Mouse (Mus musculus) layer of hippocampus, adult 9-10 months (tissue): ENCODE data around the gene Pemt.

Source experiments
- DNase-seq: peaks from one replicate; pipeline ENCODE4 v3.0.0; 2022; ENCODE audit warnings: low spot score

Gene Pemt

GRCm38 (mm10) chr11:60001231-60001980 is 44.9 kb downstream of the Pemt start:
- DNase-seq = no peak

- DNase-seq = no peak
Observed at GRCm38 (mm10) chr11:59994318-59994717, 52.0 kb downstream of the Pemt start.

GRCm38 (mm10) chr11:59991365-59991764 is 54.9 kb downstream of the Pemt start:
- no peak for DNase-seq

GRCm38 (mm10) chr11:59989406-59989805 is 56.9 kb downstream of the Pemt start:
- DNase-seq = no peak

- DNase-seq = no peak
Observed at GRCm38 (mm10) chr11:59977831-59978230, 68.5 kb downstream of the Pemt start.

- DNase-seq = no peak
Observed at GRCm38 (mm10) chr11:59975241-59975640, 71.0 kb downstream of the Pemt start.

GRCm38 (mm10) chr11:59973389-59973788 is 72.9 kb downstream of the Pemt start:
- no peak for DNase-seq

- no peak for DNase-seq
Observed at GRCm38 (mm10) chr11:59971691-59972090, 74.6 kb downstream of the Pemt start.

GRCm38 (mm10) chr11:59970780-59971179 is 75.5 kb downstream of the Pemt start:
- no peak for DNase-seq

GRCm38 (mm10) chr11:59967765-59968164 is 78.5 kb downstream of the Pemt start:
- DNase-seq = no peak

GRCm38 (mm10) chr11:59966102-59966483 is 80.2 kb downstream of the Pemt start:
- no peak for DNase-seq

GRCm38 (mm10) chr11:59965227-59966101 is 80.8 kb downstream of the Pemt start:
- peak; percentile 61 for DNase-seq

- DNase-seq = no peak
Observed at GRCm38 (mm10) chr11:59964818-59965217, 81.5 kb downstream of the Pemt start, which contains the start of gene Rasd1. Gene Rasd1 (minus strand): TSS chr11:59964944.

GRCm38 (mm10) chr11:59964163-59964758 is 82.0 kb downstream of the Pemt start:
- DNase-seq = no peak

GRCm38 (mm10) chr11:59963364-59964162 is 82.7 kb downstream of the Pemt start:
- DNase-seq = no peak

GRCm38 (mm10) chr11:59962590-59962989 is 83.7 kb downstream of the Pemt start:
- no peak for DNase-seq

- no peak for DNase-seq
Observed at GRCm38 (mm10) chr11:59961338-59961875, 84.9 kb downstream of the Pemt start.

- DNase-seq = no peak
Observed at GRCm38 (mm10) chr11:59960476-59961337, 85.6 kb downstream of the Pemt start.

GRCm38 (mm10) chr11:59959453-59959852 is 86.8 kb downstream of the Pemt start:
- DNase-seq = no peak

GRCm38 (mm10) chr11:59956749-59957148 is 89.5 kb downstream of the Pemt start:
- no peak for DNase-seq

GRCm38 (mm10) chr11:59952892-59953291 is 93.4 kb downstream of the Pemt start:
- DNase-seq = no peak
